10 mouse cellular contexts compared by ENCODE assay signal in genomic region chr11:72129032-72129894, GRCm38 (mm10). TPM values are rescaled to one million over a fixed set of nuclear protein-coding genes. Genes with fewer than 3 reads are reported as not detected.
DNase-seq lines count a peak whose midpoint lies in the region; ATAC-seq and TF ChIP-seq lines count a peak whose summit lies in the region.
"Had no signal": no experiment of that assay in that cellular context is flagged by ENCODE, and none has a peak within 500 bp of the region (broad histone marks: within the 10 kb centered on the region; RNA-seq: fewer than 3 reads in every experiment).

No protein-coding gene starts in this region.

- no peak for TF ChIP-seq CTCF in brain, embryonic 14.5 days (IDR thresholded peaks at IDR 0.05; ENCODE audit: borderline replicate concordance, extremely low read depth, insufficient read depth, insufficient read length)
- TF ChIP-seq CTCF in heart, postnatal 0 days (IDR thresholded peaks at IDR 0.05; ENCODE audit: low read depth), result no peak

- DNase-seq in heart, postnatal 10 days, result no peak
- DNase-seq in brain, embryonic 14.5 days (ENCODE audit: low read depth), result peak; percentile 49
- peak; percentile 47 to 56 for DNase-seq in cerebellum, adult 18-20 months
- DNase-seq in heart, postnatal 0 days (ENCODE audit: low spot score), result no peak
- DNase-seq in midbrain, embryonic 11.5 days (ENCODE audit: low spot score, missing footprints), result no peak
- no peak for DNase-seq in frontal cortex, postnatal 10 days (ENCODE audit: low spot score in 2 of 2)
- DNase-seq: layer of hippocampus, postnatal 36 days had no signal

- intact Hi-C loops in heart, postnatal 10 days (cut with DNase I), result loop anchor here (5.0 kb wide), 1 partner anchor 62 kb away; no protein-coding TSS in a partner anchor

- no peak for TF ChIP-seq EP300 in heart, postnatal 0 days (IDR thresholded peaks at IDR 0.05; ENCODE audit: low read depth)

- H3K9me3 ChIP-seq in heart, embryonic 13.5 days, result no peaks in the 10 kb centered on the region
- H3K9me3 ChIP-seq in heart, postnatal 0 days (replicated peaks; ENCODE audit: control insufficient read depth, low read length), result no peaks in the 10 kb centered on the region
- H3K9me3 ChIP-seq in midbrain, embryonic 11.5 days (ENCODE audit: control insufficient read depth, low read length), result no peaks in the 10 kb centered on the region

- H3K4me1 ChIP-seq in heart, embryonic 13.5 days, result peaks cover 43% of the 10 kb centered on the region
- peaks cover 36% of the 10 kb centered on the region for H3K4me1 ChIP-seq in heart, postnatal 0 days (ENCODE audit: control insufficient read depth, insufficient read depth)
- 0 out of 2 replicates have a peak, but pooled peaks cover 2% of the 10 kb centered on the region for H3K4me1 ChIP-seq in midbrain, embryonic 11.5 days (ENCODE audit: control insufficient read depth, insufficient read depth, low read length)

- 52% methylated on average over 8 of the region's 8 CpGs for WGBS in heart, embryonic 13.5 days
- 45% methylated on average over 8 of the region's 8 CpGs for WGBS in heart, postnatal 0 days
- WGBS in midbrain, embryonic 11.5 days, result 74% methylated on average over 8 of the region's 8 CpGs

- no peak for TF ChIP-seq POLR2A in brain, embryonic 14.5 days (IDR thresholded peaks at IDR 0.05; ENCODE audit: borderline replicate concordance, extremely low read depth, insufficient read depth, insufficient read length, poor library complexity, severe bottlenecking)

- peak overlapping the region; percentile 53 for H3K9ac ChIP-seq in heart, embryonic 13.5 days
- H3K9ac ChIP-seq in heart, postnatal 0 days (replicated peaks; ENCODE audit: low read depth, low read length), result no peak overlapping the region
- H3K9ac ChIP-seq in midbrain, embryonic 11.5 days (ENCODE audit: low read length), result no peak overlapping the region
- H3K9ac ChIP-seq: hindbrain, embryonic 14.5 days had no signal

- no peak for ATAC-seq in heart, embryonic 13.5 days (ENCODE audit: extremely low read depth, insufficient number of reproducible peaks, low FRiP score, low TSS enrichment)
- peak; percentile 15 for ATAC-seq in heart, postnatal 0 days (ENCODE audit: insufficient read depth, low read depth)
- ATAC-seq in midbrain, embryonic 11.5 days (ENCODE audit: low FRiP score), result no peak

- H3K36me3 ChIP-seq in heart, embryonic 13.5 days, result no peaks in the 10 kb centered on the region
- H3K36me3 ChIP-seq in heart, postnatal 0 days (replicated peaks; ENCODE audit: control insufficient read depth, insufficient read depth, low read length), result no peaks in the 10 kb centered on the region
- no peaks in the 10 kb centered on the region for H3K36me3 ChIP-seq in midbrain, embryonic 11.5 days (ENCODE audit: control insufficient read depth, insufficient read depth, low read length)

- H3K4me3 ChIP-seq in heart, embryonic 13.5 days, result 0 out of 2 replicates have a peak overlapping the region, but pooled peaks have one; percentile 1
- no peak overlapping the region for H3K4me3 ChIP-seq in heart, postnatal 0 days (ENCODE audit: low read depth, low read length)
- H3K4me3 ChIP-seq in midbrain, embryonic 11.5 days (ENCODE audit: low read depth, low read length), result no peak overlapping the region

- peaks cover 16% of the 10 kb centered on the region for H3K27me3 ChIP-seq in heart, embryonic 13.5 days (replicated peaks)
- peaks cover 3% of the 10 kb centered on the region for H3K27me3 ChIP-seq in heart, postnatal 0 days (ENCODE audit: control insufficient read depth, insufficient read depth, low read length)
- H3K27me3 ChIP-seq in midbrain, embryonic 11.5 days (ENCODE audit: control insufficient read depth, insufficient read depth, low read length), result peaks cover 14% of the 10 kb centered on the region

- H3K4me2 ChIP-seq in heart, embryonic 13.5 days, result peak overlapping the region; percentile 38
- peak overlapping the region; percentile 29 for H3K4me2 ChIP-seq in heart, postnatal 0 days (ENCODE audit: low read depth, low read length)
- no peak overlapping the region for H3K4me2 ChIP-seq in midbrain, embryonic 11.5 days
- H3K4me2 ChIP-seq: hindbrain, embryonic 14.5 days had no signal

- peak overlapping the region; percentile 89 for H3K27ac ChIP-seq in heart, embryonic 13.5 days (replicated peaks)
- peak overlapping the region; percentile 91 for H3K27ac ChIP-seq in heart, postnatal 0 days (ENCODE audit: low read depth)
- no peak overlapping the region for H3K27ac ChIP-seq in midbrain, embryonic 11.5 days (ENCODE audit: low read depth, low read length)
- H3K27ac ChIP-seq: hindbrain, embryonic 14.5 days; macrophage had no signal

RNA-seq across cellular contexts. Expression of gene Pitpnm3, which starts 6.3 kb away (rescaled TPM):
- polyA plus RNA-seq in heart, embryonic 13.5 days (2015; fragmentation: Nextera tagmentation; extraction: Ambion mirVana), result 0.10 and 0.12 TPM in 2 replicates
- 1 to 10 TPM; 1.3 to 2.1 TPM for total RNA-seq in heart, postnatal 10 days (2021)
- 8.2 and 13.0 TPM in 2 replicates for polyA plus RNA-seq in brain, embryonic 14.5 days (2012; rRNA removed)
- total RNA-seq in heart, postnatal 0 days (2014; rRNA removed; ENCODE audit: low replicate concordance), result 0.27 and 1.0 TPM in 2 replicates
- 0.29 and 0.38 TPM in 2 replicates for polyA plus RNA-seq in heart, postnatal 0 days (2015; fragmentation: Nextera tagmentation; extraction: Ambion mirVana)
- polyA plus RNA-seq in midbrain, embryonic 11.5 days (2014; fragmentation: Nextera tagmentation; extraction: Ambion mirVana), result 0.56 and 0.99 TPM in 2 replicates
- polyA plus RNA-seq: macrophage had no signal

Comparison
In these comparisons a context has a peak if more than half of its experiments do, and no peak if none do; other contexts are left out.
1. DNase-seq: peak in brain, embryonic 14.5 days (single experiment) and cerebellum, adult 18-20 months (2 of 2); none in heart, postnatal 10 days (0 of 2), heart, postnatal 0 days (single experiment), midbrain, embryonic 11.5 days (single experiment) and frontal cortex, postnatal 10 days (0 of 2).